Mouse (Mus musculus): ENCODE results near the gene Gm20696. TPM values are rescaled to one million over a fixed set of nuclear protein-coding genes. Genes with fewer than 3 reads are reported as not detected.

The Gm20696 gene
- polyA plus RNA-seq, 1 experiment from 2014 or later: 4.2 TPM

- no peaks in the 10 kb centered on the region for H3K9me3 ChIP-seq
- H3K4me3 ChIP-seq: no peak overlapping the region
- WGBS: 80% methylated on average over 6 of the region's 6 CpGs
- no peak overlapping the region for H3K9ac ChIP-seq
- no peak overlapping the region for H3K4me2 ChIP-seq
- ATAC-seq (ENCODE audit: insufficient number of reproducible peaks, low FRiP score, low TSS enrichment, low read depth): no peak
- H3K36me3 ChIP-seq: peaks cover 11% of the 10 kb centered on the region
- H3K4me1 ChIP-seq: peaks cover 13% of the 10 kb centered on the region
- H3K27me3 ChIP-seq: no peaks in the 10 kb centered on the region
- H3K27ac ChIP-seq: no peak overlapping the region
Measured at GRCm38 (mm10) chr6:99506816-99507215, 159.8 kb downstream of the Gm20696 start.

GRCm38 (mm10) chr6:99503741-99504140 is 162.9 kb downstream of the Gm20696 start:
- Histone ChIP-seq H3K4me1 (no peaks in the 10 kb centered on the region), H3K9ac (no peak overlapping the region), H3K36me3 (peaks cover 11% of the 10 kb centered on the region), H3K27ac (no peak overlapping the region), H3K9me3 (no peaks in the 10 kb centered on the region), H3K27me3 (no peaks in the 10 kb centered on the region), H3K4me3 (no peak overlapping the region), H3K4me2 (no peak overlapping the region)
- no peak for ATAC-seq (ENCODE audit: insufficient number of reproducible peaks, low FRiP score, low TSS enrichment, low read depth)
- WGBS: 94% methylated on average over 1 of the region's 1 CpGs

GRCm38 (mm10) chr6:99502727-99503126 is 163.9 kb downstream of the Gm20696 start:
- Histone ChIP-seq H3K4me1 (peaks cover 3% of the 10 kb centered on the region; the same call in 1 of the 2 replicates), H3K4me2 (no peak overlapping the region), H3K4me3 (no peak overlapping the region), H3K9ac (no peak overlapping the region), H3K36me3 (peaks cover 11% of the 10 kb centered on the region), H3K9me3 (no peaks in the 10 kb centered on the region), H3K27me3 (no peaks in the 10 kb centered on the region), H3K27ac (no peak overlapping the region)
- WGBS: 80% methylated on average over 2 of the region's 2 CpGs
- no peak for ATAC-seq (ENCODE audit: insufficient number of reproducible peaks, low FRiP score, low TSS enrichment, low read depth)

- H3K27me3 ChIP-seq: no peaks in the 10 kb centered on the region
- H3K9ac ChIP-seq: no peak overlapping the region
- H3K27ac ChIP-seq: no peak overlapping the region
- peaks cover 4% of the 10 kb centered on the region; the same call in 1 of the 2 replicates for H3K4me1 ChIP-seq
- H3K9me3 ChIP-seq: no peaks in the 10 kb centered on the region
- H3K36me3 ChIP-seq: peaks cover 11% of the 10 kb centered on the region
- H3K4me2 ChIP-seq: no peak overlapping the region
- ATAC-seq (ENCODE audit: insufficient number of reproducible peaks, low FRiP score, low TSS enrichment, low read depth): no peak
- no peak overlapping the region for H3K4me3 ChIP-seq
- WGBS: 89% methylated on average over 6 of the region's 6 CpGs
Measured at GRCm38 (mm10) chr6:99502314-99502713, 164.3 kb downstream of the Gm20696 start.

GRCm38 (mm10) chr6:99500570-99501270 is 165.9 kb downstream of the Gm20696 start:
- no peak for ATAC-seq (ENCODE audit: insufficient number of reproducible peaks, low FRiP score, low TSS enrichment, low read depth)
- H3K9me3 ChIP-seq: no peaks in the 10 kb centered on the region
- H3K4me2 ChIP-seq: no peak overlapping the region
- no peak overlapping the region for H3K4me3 ChIP-seq
- WGBS: 92% methylated on average over 3 of the region's 3 CpGs
- no peaks in the 10 kb centered on the region for H3K27me3 ChIP-seq
- H3K27ac ChIP-seq: no peak overlapping the region
- H3K9ac ChIP-seq: no peak overlapping the region
- H3K4me1 ChIP-seq: peaks cover 17% of the 10 kb centered on the region
- H3K36me3 ChIP-seq: peaks cover 6% of the 10 kb centered on the region; the same call in 1 of the 2 replicates

- Histone ChIP-seq H3K27ac (no peak overlapping the region), H3K4me3 (no peak overlapping the region), H3K36me3 (no peaks in the 10 kb centered on the region), H3K27me3 (no peaks in the 10 kb centered on the region), H3K4me1 (peaks cover 19% of the 10 kb centered on the region), H3K9ac (no peak overlapping the region), H3K9me3 (no peaks in the 10 kb centered on the region), H3K4me2 (no peak overlapping the region)
- no peak for ATAC-seq (ENCODE audit: insufficient number of reproducible peaks, low FRiP score, low TSS enrichment, low read depth)
- 67% methylated on average over 7 of the region's 7 CpGs for WGBS
Measured at GRCm38 (mm10) chr6:99498082-99498481, 168.5 kb downstream of the Gm20696 start.

GRCm38 (mm10) chr6:99496114-99496513 is 170.5 kb downstream of the Gm20696 start:
- Histone ChIP-seq H3K4me2 (no peak overlapping the region), H3K9me3 (no peaks in the 10 kb centered on the region), H3K36me3 (no peaks in the 10 kb centered on the region), H3K9ac (no peak overlapping the region), H3K4me3 (no peak overlapping the region), H3K4me1 (peaks cover 19% of the 10 kb centered on the region), H3K27me3 (no peaks in the 10 kb centered on the region), H3K27ac (no peak overlapping the region)
- ATAC-seq (ENCODE audit: insufficient number of reproducible peaks, low FRiP score, low TSS enrichment, low read depth): no peak
- 49% methylated on average over 5 of the region's 5 CpGs for WGBS

GRCm38 (mm10) chr6:99492937-99493336 is 173.7 kb downstream of the Gm20696 start:
- Histone ChIP-seq H3K36me3 (no peaks in the 10 kb centered on the region), H3K9ac (no peak overlapping the region), H3K4me3 (no peak overlapping the region), H3K9me3 (no peaks in the 10 kb centered on the region), H3K27me3 (no peaks in the 10 kb centered on the region), H3K4me1 (peaks cover 21% of the 10 kb centered on the region), H3K4me2 (no peak overlapping the region), H3K27ac (no peak overlapping the region)
- 31% methylated on average over 3 of the region's 3 CpGs for WGBS
- ATAC-seq (ENCODE audit: insufficient number of reproducible peaks, low FRiP score, low TSS enrichment, low read depth): no peak

- 75% methylated on average over 6 of the region's 6 CpGs for WGBS
- no peaks in the 10 kb centered on the region for H3K27me3 ChIP-seq
- no peak overlapping the region for H3K9ac ChIP-seq
- no peak overlapping the region for H3K4me2 ChIP-seq
- H3K4me3 ChIP-seq: no peak overlapping the region
- H3K4me1 ChIP-seq: peaks cover 15% of the 10 kb centered on the region
- H3K27ac ChIP-seq: no peak overlapping the region
- no peak for ATAC-seq (ENCODE audit: insufficient number of reproducible peaks, low FRiP score, low TSS enrichment, low read depth)
- H3K9me3 ChIP-seq: no peaks in the 10 kb centered on the region
- no peaks in the 10 kb centered on the region for H3K36me3 ChIP-seq
Measured at GRCm38 (mm10) chr6:99491979-99492544, 174.5 kb downstream of the Gm20696 start.

- Histone ChIP-seq H3K4me1 (peaks cover 8% of the 10 kb centered on the region), H3K27me3 (no peaks in the 10 kb centered on the region), H3K9ac (no peak overlapping the region), H3K9me3 (no peaks in the 10 kb centered on the region), H3K4me2 (no peak overlapping the region), H3K36me3 (no peaks in the 10 kb centered on the region), H3K4me3 (no peak overlapping the region), H3K27ac (no peak overlapping the region)
- 77% methylated on average over 3 of the region's 3 CpGs for WGBS
- ATAC-seq (ENCODE audit: insufficient number of reproducible peaks, low FRiP score, low TSS enrichment, low read depth): no peak
Measured at GRCm38 (mm10) chr6:99491146-99491545, 175.5 kb downstream of the Gm20696 start.

GRCm38 (mm10) chr6:99489900-99490648 is 176.5 kb downstream of the Gm20696 start:
- Histone ChIP-seq H3K9me3 (no peaks in the 10 kb centered on the region), H3K4me1 (peaks cover 18% of the 10 kb centered on the region), H3K9ac (no peak overlapping the region), H3K36me3 (no peaks in the 10 kb centered on the region), H3K4me3 (no peak overlapping the region), H3K4me2 (no peak overlapping the region), H3K27ac (no peak overlapping the region), H3K27me3 (no peaks in the 10 kb centered on the region)
- 79% methylated on average over 8 of the region's 8 CpGs for WGBS
- ATAC-seq (ENCODE audit: insufficient number of reproducible peaks, low FRiP score, low TSS enrichment, low read depth): no peak

- Histone ChIP-seq H3K27ac (no peak overlapping the region), H3K27me3 (no peaks in the 10 kb centered on the region), H3K9me3 (no peaks in the 10 kb centered on the region), H3K4me3 (no peak overlapping the region), H3K4me1 (peaks cover 23% of the 10 kb centered on the region), H3K36me3 (no peaks in the 10 kb centered on the region), H3K9ac (no peak overlapping the region), H3K4me2 (no peak overlapping the region)
- no peak for ATAC-seq (ENCODE audit: insufficient number of reproducible peaks, low FRiP score, low TSS enrichment, low read depth)
- WGBS: 48% methylated on average over 10 of the region's 10 CpGs
Measured at GRCm38 (mm10) chr6:99489423-99489822, 177.2 kb downstream of the Gm20696 start.

Data from limb, embryonic 15.5 days (tissue).